Mouse (Mus musculus): ENCODE results near the gene U2af1l4.

U2af1l4 gene

GRCm38 (mm10) chr7:30552102-30553020, 10.7 kb upstream of the U2af1l4 start, which contains the start of the genes Hspb6 and Proser3:
TSS of gene Hspb6 (plus strand) at chr7:30552178.
TSS of gene Proser3 (minus strand) at chr7:30552299.
- peak; percentile 97 for DNase-seq (ENCODE audit: extremely low read depth, low read depth, low spot score)

- DNase-seq (ENCODE audit: extremely low read depth, low read depth, low spot score): no peak
Measured at GRCm38 (mm10) chr7:30553021-30553589, 10.0 kb upstream of the U2af1l4 start.

- DNase-seq (ENCODE audit: extremely low read depth, low read depth, low spot score): no peak
Measured at GRCm38 (mm10) chr7:30553810-30554584, 9.1 kb upstream of the U2af1l4 start.

- no peak for DNase-seq (ENCODE audit: extremely low read depth, low read depth, low spot score)
Measured at GRCm38 (mm10) chr7:30556894-30557536, 6.1 kb upstream of the U2af1l4 start.

- DNase-seq (ENCODE audit: extremely low read depth, low read depth, low spot score): no peak
Measured at GRCm38 (mm10) chr7:30557901-30558514, 5.1 kb upstream of the U2af1l4 start.

GRCm38 (mm10) chr7:30558656-30559442, 4.3 kb upstream of the U2af1l4 start:
- no peak for DNase-seq (ENCODE audit: extremely low read depth, low read depth, low spot score)

- DNase-seq (ENCODE audit: extremely low read depth, low read depth, low spot score): peak; percentile 91
Measured at GRCm38 (mm10) chr7:30559443-30559954, 3.6 kb upstream of the U2af1l4 start, which contains the start of gene Lin37. TSS of gene Lin37 (minus strand) at chr7:30559838.

GRCm38 (mm10) chr7:30560296-30560695, 2.8 kb upstream of the U2af1l4 start:
- no peak for DNase-seq (ENCODE audit: extremely low read depth, low read depth, low spot score)

- DNase-seq (ENCODE audit: extremely low read depth, low read depth, low spot score): no peak
Measured at GRCm38 (mm10) chr7:30562526-30563116, 480 bp upstream of the U2af1l4 start.

GRCm38 (mm10) chr7:30563906-30564280, 792 bp downstream of the U2af1l4 start:
- no peak for DNase-seq (ENCODE audit: extremely low read depth, low read depth, low spot score)

- no peak for DNase-seq (ENCODE audit: extremely low read depth, low read depth, low spot score)
Measured at GRCm38 (mm10) chr7:30564970-30565571, 2.0 kb downstream of the U2af1l4 start, which contains the start of gene Igflr1. TSS of gene Igflr1 (plus strand) at chr7:30565427.

GRCm38 (mm10) chr7:30566033-30566432, 2.9 kb downstream of the U2af1l4 start:
- no peak for DNase-seq (ENCODE audit: extremely low read depth, low read depth, low spot score)

- no peak for DNase-seq (ENCODE audit: extremely low read depth, low read depth, low spot score)
Measured at GRCm38 (mm10) chr7:30567555-30567954, 4.5 kb downstream of the U2af1l4 start.

GRCm38 (mm10) chr7:30572389-30572788, 9.3 kb downstream of the U2af1l4 start:
- DNase-seq (ENCODE audit: extremely low read depth, low read depth, low spot score): no peak

GRCm38 (mm10) chr7:30572969-30573368, 9.9 kb downstream of the U2af1l4 start:
- DNase-seq (ENCODE audit: extremely low read depth, low read depth, low spot score): peak; percentile 45

GRCm38 (mm10) chr7:30579950-30580349, 16.8 kb downstream of the U2af1l4 start:
- DNase-seq (ENCODE audit: extremely low read depth, low read depth, low spot score): no peak

- DNase-seq (ENCODE audit: extremely low read depth, low read depth, low spot score): no peak
Measured at GRCm38 (mm10) chr7:30581547-30581946, 18.4 kb downstream of the U2af1l4 start.

- no peak for DNase-seq (ENCODE audit: extremely low read depth, low read depth, low spot score)
Measured at GRCm38 (mm10) chr7:30584339-30584738, 21.2 kb downstream of the U2af1l4 start.

- no peak for DNase-seq (ENCODE audit: extremely low read depth, low read depth, low spot score)
Measured at GRCm38 (mm10) chr7:30585170-30585569, 22.1 kb downstream of the U2af1l4 start.
